Mouse (Mus musculus) G1E (cell line): ENCODE measurements around the gene Gm10392. TPM values are rescaled to one million over a fixed set of nuclear protein-coding genes. Genes with fewer than 3 reads are reported as not detected.

Experiments
- ATAC-seq: 2 replicates; pipeline ENCODE4 v1.8.0; 2016; ENCODE audit warnings: mild to moderate bottlenecking; ENCODE audit not compliant: insufficient number of reproducible peaks, poor library complexity, low FRiP score, severe bottlenecking; ENCODE audit errors: extremely low read depth
- DNase-seq: peaks from one replicate; pipeline ENCODE4 v3.0.0; 2012; ENCODE audit warnings: low spot score
- H3K27me3 ChIP-seq: 2 replicates; pipeline ENCODE4 v1.6.1; 2012; ENCODE audit warnings: mild to moderate bottlenecking, low read length, inconsistent platforms; ENCODE audit not compliant: insufficient read depth
- H3K36me3 ChIP-seq: replicated peaks from 2 replicates; pipeline ENCODE3; 2012; ENCODE audit warnings: mild to moderate bottlenecking, inconsistent platforms
- H3K4me1 ChIP-seq: 2 replicates; pipeline ENCODE4 v1.6.1; 2012; ENCODE audit warnings: low read depth, low read length, inconsistent platforms, mixed read lengths; ENCODE audit not compliant: insufficient read depth
- H3K4me3 ChIP-seq: 2 replicates; pipeline ENCODE4 v1.5.1; 2012; ENCODE audit warnings: low read depth, mild to moderate bottlenecking, inconsistent platforms, low read length, moderate library complexity, mixed read lengths
- H3K9me3 ChIP-seq: replicated peaks from 2 replicates; pipeline ENCODE4 v1.6.1; 2012; ENCODE audit warnings: inconsistent platforms
- CTCF ChIP-seq: IDR thresholded peaks from 2 replicates; pipeline ENCODE4 v1.5.1; 2012; ENCODE audit warnings: low read depth, low read length, inconsistent platforms, mixed read lengths
- GATA1 ChIP-seq: IDR thresholded peaks from 2 replicates; pipeline ENCODE4 v1.6.1; 2012; ENCODE audit warnings: borderline replicate concordance, low read length, inconsistent platforms, mixed read lengths
- GATA2 ChIP-seq: IDR thresholded peaks from 2 replicates; pipeline ENCODE4 v1.6.1; 2012; ENCODE audit warnings: low read depth, low read length, inconsistent platforms, borderline replicate concordance
- POLR2AphosphoS5 ChIP-seq: IDR thresholded peaks from 2 replicates; pipeline ENCODE4 v1.6.1; 2012; ENCODE audit warnings: low read depth, low read length, inconsistent platforms; ENCODE audit not compliant: insufficient replicate concordance
- TAL1 ChIP-seq: conservative IDR thresholded peaks from 2 replicates; pipeline ENCODE4 v1.6.1; 2012; ENCODE audit warnings: low read depth, low read length, inconsistent platforms, mixed read lengths
- polyA plus RNA-seq: library from polyadenylated mRNA; stranded (reverse); fragments of >175 nt; gene quantifications from 2 replicates; pipeline ENCODE4 v1.2.3, GENCODE M21; 2012
- total RNA-seq, 2 experiments: library from RNA; stranded (forward) in 1 of 2; stranded (reverse) in 1 of 2; fragments of 200-1000 nt in 1 of 2; fragments of >200 nt in 1 of 2; fragmentation: Nextera tagmentation in 1 of 2; gene quantifications; 2 replicates each; pipeline ENCODE4 v1.2.3; 2014 to 2017

The Gm10392 gene
- total and polyA plus RNA-seq, 3 experiments, result 0.38 TPM; not detected in 2

DNA sequence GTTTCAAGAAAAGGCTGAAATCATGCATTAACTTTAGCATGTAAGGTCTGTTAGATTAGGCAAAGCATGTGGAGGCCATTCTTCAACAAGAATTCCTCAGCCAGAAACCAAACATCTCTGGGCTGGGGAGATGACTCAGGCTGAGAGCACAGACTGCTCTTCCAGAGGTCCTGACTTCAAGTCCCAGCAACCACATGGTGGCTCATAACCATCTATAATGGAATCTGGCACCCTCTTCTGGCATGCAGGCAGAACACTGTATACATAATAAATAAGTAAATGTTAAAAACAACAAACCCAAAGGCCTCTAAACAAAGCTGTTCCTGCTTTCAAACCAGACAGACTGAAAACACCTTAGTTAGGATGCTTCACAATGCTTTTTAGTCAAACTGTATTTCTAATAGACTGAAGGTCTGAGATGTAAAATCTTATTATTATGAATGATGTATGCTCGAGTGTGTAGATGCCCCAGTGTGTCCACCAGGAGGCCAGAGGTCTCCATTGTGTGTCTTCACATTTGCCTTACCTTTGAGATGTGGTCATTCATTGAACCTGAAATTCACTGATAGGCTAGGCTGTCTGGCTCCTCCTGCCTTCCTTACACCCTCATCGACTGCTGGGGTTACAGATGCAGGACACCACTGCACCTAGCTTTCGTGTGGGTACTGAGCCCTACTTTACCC is 6.9 kb upstream of the Gm10392 start:
- H3K4me3 ChIP-seq, result no peak overlapping the region
- ATAC-seq, result no peak

DNA sequence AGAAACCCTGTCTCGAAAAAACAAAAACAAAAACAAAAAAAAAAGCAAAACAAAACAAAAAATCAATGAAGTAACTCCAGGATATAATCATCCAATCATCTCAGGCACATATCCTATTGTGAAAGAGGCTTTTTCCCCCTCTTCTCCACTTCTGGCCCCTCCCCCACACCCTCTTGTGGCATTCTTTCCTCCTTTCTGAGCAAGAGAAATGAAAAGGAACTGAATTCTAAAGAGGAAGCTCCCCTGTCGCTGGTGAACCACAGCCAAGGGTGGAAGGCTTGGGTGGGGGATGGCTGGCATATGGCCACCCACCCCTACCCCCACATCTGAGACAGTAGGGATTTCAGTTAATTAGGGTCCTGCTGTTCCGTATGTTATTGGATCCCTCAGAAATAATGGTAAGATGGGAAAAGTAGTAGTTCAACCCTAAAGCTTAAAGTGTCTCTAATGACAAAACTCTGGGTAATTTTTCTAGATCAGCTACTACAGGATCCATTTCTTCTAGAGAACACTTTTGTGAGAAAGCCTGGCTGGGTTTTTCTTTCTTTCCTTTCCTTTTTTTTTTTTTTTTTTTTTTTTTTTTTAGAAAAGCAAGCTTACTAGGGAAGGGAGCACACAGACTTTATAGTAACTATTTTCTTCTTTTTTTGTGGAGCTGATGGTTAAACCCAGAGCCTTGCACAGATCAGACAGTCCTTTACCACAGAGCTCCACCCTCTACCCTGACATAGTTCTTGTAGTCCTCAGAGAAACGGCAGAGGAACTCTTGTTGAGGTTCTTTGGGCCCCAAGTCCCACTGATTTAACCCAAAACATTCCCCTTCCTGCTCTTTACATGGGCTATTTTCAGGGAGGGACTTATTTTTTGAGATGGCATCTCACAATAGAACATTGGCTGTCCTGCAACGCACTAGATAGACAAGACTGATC is 1.9 kb upstream of the Gm10392 start:
- no peak for ATAC-seq
- Histone ChIP-seq H3K9me3 (no peaks in the 10 kb centered on the region), H3K4me1 (peaks cover 27% of the 10 kb centered on the region), H3K36me3 (no peaks in the 10 kb centered on the region), H3K27me3 (peaks cover 43% of the 10 kb centered on the region), H3K4me3 (no peak overlapping the region)
- DNase-seq, result peak; percentile 64
- TF ChIP-seq CTCF (no peak), TAL1 (no peak), GATA2 (no peak), GATA1 (no peak), POLR2AphosphoS5 (no peak)

More for the DNA sequence above, 6.9 kb upstream of the Gm10392 start:
- no peak for DNase-seq
- H3K9me3 ChIP-seq, result no peaks in the 10 kb centered on the region
- peaks cover 8% of the 10 kb centered on the region for H3K36me3 ChIP-seq
- peaks cover 8% of the 10 kb centered on the region; the same call in 1 of the 2 replicates for H3K4me1 ChIP-seq
- TF ChIP-seq GATA2 (no peak), POLR2AphosphoS5 (no peak), TAL1 (no peak), CTCF (no peak), GATA1 (no peak)
- peaks cover 6% of the 10 kb centered on the region for H3K27me3 ChIP-seq

DNA sequence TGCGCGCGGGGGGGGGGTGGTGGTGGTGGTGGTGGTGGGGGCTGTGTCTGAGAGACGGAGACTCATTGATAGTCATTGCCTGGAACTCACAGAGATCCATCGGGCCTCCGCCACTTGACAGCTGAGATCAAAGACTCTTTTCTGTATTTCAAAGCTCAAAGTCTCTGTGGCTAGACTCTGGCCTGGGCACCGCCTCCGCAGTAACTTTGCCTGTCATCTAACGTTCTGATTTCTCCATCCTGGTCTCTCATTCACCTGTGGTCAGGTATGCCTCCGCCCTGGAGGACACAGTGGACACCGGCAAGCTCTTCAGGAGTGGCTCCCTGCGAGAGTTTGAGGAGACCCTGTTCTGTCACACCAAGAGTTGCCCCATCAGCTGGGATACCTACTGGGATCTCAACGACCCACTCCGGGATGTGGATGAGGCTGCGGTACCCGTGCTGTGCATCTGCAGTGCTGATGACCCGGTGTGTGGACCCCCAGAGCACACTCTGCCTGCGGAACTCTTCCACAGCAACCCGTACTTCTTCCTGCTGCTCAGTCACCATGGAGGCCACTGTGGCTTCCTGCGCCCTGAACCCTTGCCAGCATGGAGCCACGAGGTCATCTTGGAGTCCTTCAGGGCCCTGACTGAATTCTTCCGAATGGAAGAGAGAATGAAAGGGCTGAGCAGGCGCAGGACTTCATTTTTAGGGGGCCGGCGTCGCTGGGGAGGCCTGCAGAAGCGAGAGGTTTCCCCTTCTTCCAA is 773 bp downstream of the Gm10392 start:
- no peak for DNase-seq
- no peak for TF ChIP-seq GATA1
- TF ChIP-seq TAL1, result no peak
- no peak for TF ChIP-seq POLR2AphosphoS5
- no peak for TF ChIP-seq GATA2
- TF ChIP-seq CTCF, result no peak
- Histone ChIP-seq H3K4me3 (no peak overlapping the region), H3K36me3 (no peaks in the 10 kb centered on the region), H3K9me3 (no peaks in the 10 kb centered on the region), H3K27me3 (peaks cover 59% of the 10 kb centered on the region), H3K4me1 (peaks cover 53% of the 10 kb centered on the region)
- no peak for ATAC-seq

DNA sequence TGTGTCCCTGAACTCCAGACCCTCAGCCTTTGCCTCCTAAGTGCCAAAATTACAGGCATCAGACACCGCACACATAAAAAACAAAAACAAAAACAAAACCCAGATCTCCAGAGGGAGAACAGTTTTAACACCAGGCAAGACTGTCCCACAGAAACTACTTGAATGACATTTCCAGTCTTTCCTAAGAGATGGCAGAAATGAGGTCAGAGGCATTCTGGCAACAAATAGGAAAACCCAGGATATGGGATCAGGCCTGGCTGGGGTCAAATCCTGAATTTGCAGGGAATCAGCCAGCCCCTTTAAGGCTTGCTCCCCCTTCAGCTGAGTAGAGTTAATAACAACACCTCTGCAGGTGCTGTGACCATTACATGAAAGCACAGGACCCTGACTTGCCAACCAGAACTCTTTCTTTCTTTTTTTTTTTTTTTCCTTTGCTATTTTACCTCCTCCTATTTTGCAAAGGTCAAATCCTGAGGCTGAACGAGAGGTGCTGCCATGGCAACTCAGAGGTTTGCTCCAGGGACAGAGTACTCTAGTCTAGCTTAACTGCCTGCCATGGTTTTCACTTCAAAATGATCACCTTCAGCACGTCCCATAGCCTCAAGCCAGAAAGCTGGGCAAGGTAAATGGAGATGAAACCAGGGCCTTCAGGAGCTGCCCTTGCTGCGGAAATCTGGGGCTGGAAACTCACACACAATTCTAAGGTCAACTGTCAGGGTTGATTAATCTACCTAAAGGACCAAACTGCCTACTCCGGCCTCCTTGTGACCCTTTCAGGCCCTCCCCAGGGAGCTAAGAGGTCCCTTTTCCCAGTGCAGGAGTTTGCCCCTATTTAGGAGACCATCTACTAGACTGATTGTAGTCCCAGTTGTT is 2.2 kb downstream of the Gm10392 start:
- peaks cover 53% of the 10 kb centered on the region for H3K27me3 ChIP-seq
- no peak for DNase-seq
- no peak for ATAC-seq
- no peak overlapping the region for H3K4me3 ChIP-seq
- H3K9me3 ChIP-seq, result no peaks in the 10 kb centered on the region
- H3K4me1 ChIP-seq, result peaks cover 64% of the 10 kb centered on the region
- TF ChIP-seq POLR2AphosphoS5 (no peak), TAL1 (no peak), GATA1 (no peak), CTCF (no peak), GATA2 (no peak)
- H3K36me3 ChIP-seq, result no peaks in the 10 kb centered on the region

- Histone ChIP-seq H3K4me3 (peak within 1 kb of the TSS; percentile 72), H3K36me3 (no peaks in the 10 kb centered on the region), H3K4me1 (peaks cover 61% of the 10 kb centered on the region), H3K27me3 (peaks cover 53% of the 10 kb centered on the region), H3K9me3 (no peaks in the 10 kb centered on the region)
- no peak for ATAC-seq
- DNase-seq, result no peak
- no peak for TF ChIP-seq TAL1
- TF ChIP-seq POLR2AphosphoS5, result no peak
- no peak for TF ChIP-seq CTCF
- TF ChIP-seq GATA2, result no peak
- no peak for TF ChIP-seq GATA1
These were observed 3.1 kb downstream of the Gm10392 start, which contains the start of gene Trp53i13 for GRCm38 (mm10) chr11:77515637-77516552. TSS of gene Trp53i13 (minus strand) at chr11:77515980.
